Mouse (Mus musculus) T-helper 17 cell (primary cell): ENCODE results near the gene Bptf.
"Not testable (repeated sequence)": the region's sequence is repeated elsewhere in the genome, so short reads cannot be mapped to it uniquely, and the experiment has no call there.

Experiments used
- in situ Hi-C, 2 experiments: fragments of 300-600 bp; cut with MboI, MseI; formaldehyde crosslinking; loops; 1 replicate in 1 of 2; 2 replicates in 1 of 2; pipeline ENCODE4 v1.15.1; 2025; ENCODE audit warnings: high pct_unique_total_duplicates in 2 of 2

The Bptf gene

DNA sequence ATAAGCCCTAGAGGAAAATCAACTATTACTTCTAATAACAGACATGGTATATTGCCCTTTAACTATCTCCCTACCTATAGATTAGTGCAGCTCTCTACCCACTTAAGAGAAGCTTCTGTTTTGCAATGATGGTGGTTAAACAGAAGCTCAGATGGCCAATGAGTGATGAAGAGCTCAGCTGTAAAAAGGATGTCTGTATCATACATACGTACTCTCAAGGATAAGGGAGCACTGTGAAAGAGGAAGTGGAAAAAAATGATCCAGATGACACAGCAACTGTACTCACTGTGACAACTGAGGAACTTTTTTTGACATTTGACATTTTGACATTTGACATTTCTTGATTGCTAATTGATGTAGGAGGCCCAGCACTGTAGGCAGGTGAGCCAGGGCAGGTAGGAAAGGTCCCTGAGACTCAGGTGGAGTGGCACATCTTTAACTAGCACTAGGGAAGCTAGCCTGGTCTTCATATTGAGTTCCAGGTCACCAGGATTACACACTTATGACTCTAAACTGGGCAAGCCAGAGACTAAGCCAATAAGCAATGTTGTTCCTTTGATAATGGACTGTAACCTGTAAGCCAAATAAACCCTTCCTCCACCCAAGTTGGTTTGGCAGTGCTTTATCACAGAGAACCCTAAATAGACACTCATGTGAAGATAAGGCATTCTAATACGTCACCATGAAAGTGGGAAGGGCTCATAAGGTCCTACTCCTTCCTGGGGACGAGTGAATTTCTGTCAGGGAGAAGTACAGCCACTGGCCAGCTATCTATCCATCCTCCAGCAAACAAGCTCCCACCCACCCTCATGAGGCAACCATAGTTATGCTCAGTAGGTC is 137.5 kb downstream of the Bptf start:
- in situ Hi-C loops: no loop called here

DNA sequence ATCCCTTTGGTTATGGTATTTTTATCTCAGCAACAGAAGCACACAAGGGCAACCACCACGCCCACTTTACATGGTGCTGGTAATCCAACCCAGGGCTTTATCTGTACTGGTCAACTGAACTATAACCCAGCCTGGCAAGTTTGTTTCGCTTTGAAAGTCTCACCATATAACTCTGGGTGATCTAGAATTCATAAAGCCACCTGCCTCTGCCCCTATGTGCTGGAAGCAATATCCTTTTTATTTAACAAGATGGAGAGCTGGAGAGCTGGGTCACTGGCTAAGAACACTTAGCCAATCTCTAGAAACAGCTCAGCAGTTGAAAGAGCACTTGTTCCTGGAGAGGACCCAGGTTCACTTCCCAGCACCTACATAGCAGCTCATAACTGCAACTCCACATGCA is 144.5 kb downstream of the Bptf start:
- in situ Hi-C loops: no loop called here

DNA sequence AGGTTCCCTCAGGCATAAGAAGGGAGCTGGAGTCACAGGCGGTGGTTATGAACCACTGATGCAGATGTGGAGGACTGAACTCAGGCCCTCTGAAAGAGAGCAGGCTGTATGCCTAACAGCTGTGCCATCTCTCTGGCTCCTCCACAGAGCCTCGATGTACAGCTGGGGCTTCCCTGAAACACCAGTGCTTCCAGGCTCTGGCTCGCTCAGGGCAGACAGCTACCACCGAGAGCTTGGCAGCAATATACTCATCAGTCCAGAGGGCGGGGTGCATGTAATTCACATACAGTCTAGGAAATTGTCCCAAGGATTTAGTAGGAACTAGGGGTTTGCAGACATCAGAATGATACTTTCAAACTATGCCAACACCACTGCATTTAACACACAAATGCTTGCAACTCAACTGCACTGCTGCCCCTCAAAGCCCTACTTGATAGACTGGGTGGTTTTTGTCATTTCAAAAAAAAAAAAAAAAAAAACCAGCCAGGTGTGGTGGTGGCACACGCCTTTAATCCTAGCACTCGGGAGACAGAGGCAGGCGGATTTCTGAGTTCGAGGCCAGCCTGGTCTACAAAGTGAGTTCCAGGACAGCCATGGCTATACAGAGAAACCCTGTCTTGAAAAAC is 145.8 kb downstream of the Bptf start:
- in situ Hi-C loops: not testable (repeated sequence)
